Mouse (Mus musculus) embryonic facial prominence, embryonic 10.5 days (tissue): ENCODE data around the gene Gm21693. TPM values are rescaled to one million over a fixed set of nuclear protein-coding genes. Genes with fewer than 3 reads are reported as not detected.
"Not testable (repeated sequence)": the region's sequence is repeated elsewhere in the genome, so short reads cannot be mapped to it uniquely, and the experiment has no call there.

ENCODE experiments used
- DNase-seq: peaks from one replicate; pipeline ENCODE4 v3.0.0-alpha.2; 2017; ENCODE audit warnings: low spot score
- H3K27ac ChIP-seq: fragments of 300-500 bp; sonication (generic); replicated peaks from 2 replicates; pipeline ENCODE4 v1.5.1; 2016; ENCODE audit warnings: mild to moderate bottlenecking
- H3K27me3 ChIP-seq: fragments of 300-500 bp; sonication (generic); replicated peaks from 2 replicates; pipeline ENCODE4 v1.6.1; 2016; ENCODE audit warnings: low read depth, mild to moderate bottlenecking; ENCODE audit not compliant: poor library complexity, severe bottlenecking
- H3K36me3 ChIP-seq: fragments of 300-500 bp; sonication (generic); replicated peaks from 2 replicates; pipeline ENCODE4 v1.6.1; 2016; ENCODE audit warnings: mild to moderate bottlenecking, moderate library complexity
- H3K4me1 ChIP-seq: fragments of 300-500 bp; sonication (generic); 2 replicates; pipeline ENCODE4 v1.6.1; 2016
- H3K4me3 ChIP-seq: fragments of 300-500 bp; sonication (generic); 2 replicates; pipeline ENCODE4 v1.5.1; 2016; ENCODE audit warnings: mild to moderate bottlenecking, moderate library complexity
- H3K9me3 ChIP-seq: fragments of 300-500 bp; sonication (generic); 2 replicates; pipeline ENCODE4 v1.6.1; 2016; ENCODE audit warnings: mild to moderate bottlenecking
- WGBS: fragments of 180-500 bp; shearing (Covaris S2); methylation state at CpG from one replicate; pipeline ENCODE4 v1.1.7; 2016; 5-methylcytosine and 5-hydroxymethylcytosine counted together
- polyA plus RNA-seq: library from polyadenylated mRNA; unstranded; fragments of >200 nt; fragmentation: Nextera tagmentation; extraction: Ambion mirVana; gene quantifications from 2 replicates; pipeline ENCODE4 v1.2.1, GENCODE M21; 2016

The Gm21693 gene
- not detected in 2 replicates for polyA plus RNA-seq

DNA sequence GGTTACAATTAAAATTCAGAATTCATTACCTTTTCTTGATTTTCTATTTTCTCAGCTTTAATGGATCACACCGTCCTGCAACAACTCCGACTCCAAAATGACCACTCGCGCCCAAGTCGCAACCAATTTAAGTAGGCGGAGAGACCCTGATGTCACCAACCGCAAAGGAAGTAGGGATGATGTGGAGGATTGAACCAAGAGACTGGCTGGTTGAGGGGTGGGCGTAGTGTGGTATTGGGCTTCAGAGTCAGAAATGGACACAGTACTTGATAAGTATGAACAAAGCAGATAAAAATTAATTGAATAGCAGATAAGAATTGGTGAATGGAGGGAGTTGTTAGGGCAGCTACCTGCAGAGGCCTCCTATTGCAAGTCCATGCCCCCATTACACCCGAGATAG lies at the start of gene Gm21693:
Gene Gm21693, minus strand, starts transcription at position 101 of the 400 bp plus-strand sequence.
- H3K4me3 ChIP-seq, H3K27me3 ChIP-seq, H3K36me3 ChIP-seq, H3K9me3 ChIP-seq, DNase-seq, H3K27ac ChIP-seq, H3K4me1 ChIP-seq: not testable (repeated sequence)
- no CpG with 5 or more reads among the region's 9 CpGs for WGBS

DNA sequence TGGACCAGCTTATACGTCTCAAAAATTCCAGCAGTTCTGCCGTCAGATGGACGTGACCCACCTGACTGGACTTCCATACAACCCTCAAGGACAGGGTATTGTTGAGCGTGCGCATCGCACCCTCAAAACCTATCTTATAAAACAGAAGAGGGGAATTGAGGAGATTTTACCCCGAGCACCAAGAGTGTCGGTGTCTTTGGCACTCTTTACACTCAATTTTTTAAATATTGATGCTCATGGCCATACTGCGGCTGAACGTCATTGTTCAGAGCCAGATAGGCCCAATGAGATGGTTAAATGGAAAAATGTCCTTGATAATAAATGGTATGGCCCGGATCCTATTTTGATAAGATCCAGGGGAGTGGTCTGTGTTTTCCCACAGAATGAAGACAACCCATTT lies 4.5 kb downstream of the Gm21693 start:
- WGBS, result no CpG with 5 or more reads among the region's 11 CpGs
- H3K4me1 ChIP-seq, H3K4me3 ChIP-seq, H3K36me3 ChIP-seq, H3K27me3 ChIP-seq, H3K27ac ChIP-seq, H3K9me3 ChIP-seq, DNase-seq: not testable (repeated sequence)

DNA sequence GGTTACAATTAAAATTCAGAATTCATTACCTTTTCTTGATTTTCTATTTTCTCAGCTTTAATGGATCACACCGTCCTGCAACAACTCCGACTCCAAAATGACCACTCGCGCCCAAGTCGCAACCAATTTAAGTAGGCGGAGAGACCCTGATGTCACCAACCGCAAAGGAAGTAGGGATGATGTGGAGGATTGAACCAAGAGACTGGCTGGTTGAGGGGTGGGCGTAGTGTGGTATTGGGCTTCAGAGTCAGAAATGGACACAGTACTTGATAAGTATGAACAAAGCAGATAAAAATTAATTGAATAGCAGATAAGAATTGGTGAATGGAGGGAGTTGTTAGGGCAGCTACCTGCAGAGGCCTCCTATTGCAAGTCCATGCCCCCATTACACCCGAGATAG lies 38.8 kb downstream of the Gm21693 start, which contains the start of gene Gm21677:
Gene Gm21677, minus strand, starts transcription at position 101 of the 400 bp plus-strand sequence.
- H3K9me3 ChIP-seq, H3K27ac ChIP-seq, H3K4me1 ChIP-seq, H3K36me3 ChIP-seq, H3K4me3 ChIP-seq, DNase-seq, H3K27me3 ChIP-seq: not testable (repeated sequence)
- WGBS, result no CpG with 5 or more reads among the region's 9 CpGs

Other genes starting within 250 kb of the Gm21693 start
- gene Gm21677, start 38.9 kb downstream of the Gm21693 start, polyA plus RNA-seq, result not detected in 2 replicates
- gene Gm21704, start 64.8 kb upstream of the Gm21693 start, polyA plus RNA-seq, result not detected in 2 replicates
- not detected in 2 replicates for gene Gm21708, start 64.8 kb upstream of the Gm21693 start, polyA plus RNA-seq